In genomic region chr3:138644286-138644951, GRCm38 (mm10) we compare ENCODE assay signal across 8 mouse cellular contexts.
A peak's percentile ranks its signal among the peaks of the same experiment; 100 is the strongest.
DNase-seq lines count a peak whose midpoint lies in the region; ATAC-seq and TF ChIP-seq lines count a peak whose summit lies in the region.

No protein-coding gene starts in this region.

- 5% methylated on average over 19 of the region's 19 CpGs for WGBS in heart, embryonic 15.5 days
- WGBS in midbrain, embryonic 11.5 days, result 1% methylated on average over 19 of the region's 19 CpGs

- peak overlapping the region; percentile 49 for H3K9ac ChIP-seq in heart, embryonic 15.5 days
- peak overlapping the region; percentile 59 for H3K9ac ChIP-seq in midbrain, embryonic 11.5 days (ENCODE audit: low read length)

- H3K4me1 ChIP-seq in heart, embryonic 15.5 days (replicated peaks), result peaks cover 11% of the 10 kb centered on the region
- H3K4me1 ChIP-seq in midbrain, embryonic 11.5 days (ENCODE audit: control insufficient read depth, insufficient read depth, low read length), result peaks cover 9% of the 10 kb centered on the region
- peaks cover 5% of the 10 kb centered on the region for H3K4me1 ChIP-seq in testis, adult 2 months (ENCODE audit: control insufficient read depth, insufficient read depth, low read length)

- DNase-seq in gastrocnemius, postnatal 14 days, result peak; percentile 30
- no peak for DNase-seq in gastrocnemius, postnatal 36 days
- peak; percentile 89 for DNase-seq in brain, embryonic 14.5 days (ENCODE audit: low read depth)
- DNase-seq in left cerebral cortex, adult 2 months (ENCODE audit: extremely low spot score in 1 of 2, low spot score in 2 of 2), result peak; percentile 24 to 26
- DNase-seq in midbrain, embryonic 11.5 days (ENCODE audit: low spot score, missing footprints), result no peak
- DNase-seq in MN1 (ENCODE audit: low spot score), result no peak

- ATAC-seq in heart, embryonic 15.5 days (replicated peaks; ENCODE audit: insufficient number of reproducible peaks, insufficient read depth, low FRiP score, low read depth), result peak; percentile 48; the same call in 1 of the 2 replicates
- ATAC-seq in midbrain, embryonic 11.5 days (ENCODE audit: low FRiP score), result peak; percentile 91

- intact Hi-C loops in gastrocnemius, postnatal 14 days (cut with DNase I; ENCODE audit: low total_unique reads), result loop anchor here (10.0 kb wide), 1 partner anchor 550 kb away; no protein-coding TSS in a partner anchor
- intact Hi-C loops in gastrocnemius, postnatal 36 days (cut with DNase I), result loop anchor here (5.0 kb wide), 1 partner anchor 263 kb away; no protein-coding TSS in a partner anchor
- intact Hi-C loops in left cerebral cortex, adult 2 months (cut with DNase I), result loop anchor here (2.0 to 10.0 kb wide), 3 partner anchors 98 to 550 kb away; partner anchors contain the start of gene Tspan5

- TF ChIP-seq POLR2A in brain, embryonic 14.5 days (IDR thresholded peaks at IDR 0.05; ENCODE audit: borderline replicate concordance, extremely low read depth, insufficient read depth, insufficient read length, poor library complexity, severe bottlenecking), result no peak
- TF ChIP-seq POLR2A in testis, adult 2 months (IDR thresholded peaks at IDR 0.05; ENCODE audit: control insufficient read depth, low read depth, low read length), result no peak

- no peaks in the 10 kb centered on the region; the same call in 1 of the 2 replicates for H3K9me3 ChIP-seq in heart, embryonic 15.5 days (replicated peaks)
- peaks cover 5% of the 10 kb centered on the region; the same call in 1 of the 2 replicates for H3K9me3 ChIP-seq in midbrain, embryonic 11.5 days (ENCODE audit: control insufficient read depth, low read length)

- no peak overlapping the region for H3K27ac ChIP-seq in heart, embryonic 15.5 days
- peak overlapping the region; percentile 64 for H3K27ac ChIP-seq in left cerebral cortex, adult 2 months
- H3K27ac ChIP-seq in midbrain, embryonic 11.5 days (ENCODE audit: low read depth, low read length), result peak overlapping the region; percentile 65
- no peak overlapping the region for H3K27ac ChIP-seq in testis, adult 2 months (ENCODE audit: control insufficient read depth, insufficient read depth, low read depth, low read length)

- H3K4me2 ChIP-seq in heart, embryonic 15.5 days, result peak overlapping the region; percentile 73
- peak overlapping the region; percentile 57 for H3K4me2 ChIP-seq in midbrain, embryonic 11.5 days

- TF ChIP-seq CTCF in brain, embryonic 14.5 days (IDR thresholded peaks at IDR 0.05; ENCODE audit: borderline replicate concordance, extremely low read depth, insufficient read depth, insufficient read length), result no peak
- no peak for TF ChIP-seq CTCF in left cerebral cortex, adult 2 months (IDR thresholded peaks at IDR 0.05)
- TF ChIP-seq CTCF in testis, adult 2 months (IDR thresholded peaks at IDR 0.05; ENCODE audit: control insufficient read depth, insufficient read depth, insufficient replicate concordance, low read depth, low read length), result no peak

- H3K36me3 ChIP-seq in heart, embryonic 15.5 days, result no peaks in the 10 kb centered on the region
- H3K36me3 ChIP-seq in midbrain, embryonic 11.5 days (ENCODE audit: control insufficient read depth, insufficient read depth, low read length), result no peaks in the 10 kb centered on the region
- H3K36me3 ChIP-seq in testis, adult 2 months (ENCODE audit: control insufficient read depth, insufficient read depth, low read length), result no peaks in the 10 kb centered on the region

- H3K27me3 ChIP-seq in heart, embryonic 15.5 days, result no peaks in the 10 kb centered on the region
- H3K27me3 ChIP-seq in midbrain, embryonic 11.5 days (ENCODE audit: control insufficient read depth, insufficient read depth, low read length), result no peaks in the 10 kb centered on the region
- no peaks in the 10 kb centered on the region for H3K27me3 ChIP-seq in testis, adult 2 months (ENCODE audit: control insufficient read depth, insufficient read depth, low read length)

- H3K4me3 ChIP-seq in heart, embryonic 15.5 days, result peak overlapping the region; percentile 42
- H3K4me3 ChIP-seq in left cerebral cortex, adult 2 months, result peak overlapping the region; percentile 13; the same call in 1 of the 2 replicates
- peak overlapping the region; percentile 18; the same call in 1 of the 2 replicates for H3K4me3 ChIP-seq in midbrain, embryonic 11.5 days (ENCODE audit: low read depth, low read length)
- H3K4me3 ChIP-seq in testis, adult 2 months (ENCODE audit: control insufficient read depth, low read depth, low read length), result peak overlapping the region; percentile 7

Comparison
In these comparisons a context has a peak if more than half of its experiments do, and no peak if none do; other contexts are left out.
1. DNase-seq: peak in gastrocnemius, postnatal 14 days (single experiment), brain, embryonic 14.5 days (single experiment) and left cerebral cortex, adult 2 months (2 of 2); none in gastrocnemius, postnatal 36 days (0 of 2), midbrain, embryonic 11.5 days (single experiment) and MN1 (single experiment).
2. H3K27ac ChIP-seq: peak in left cerebral cortex, adult 2 months (single experiment) and midbrain, embryonic 11.5 days (single experiment); none in heart, embryonic 15.5 days (single experiment) and testis, adult 2 months (single experiment).
3. Peak in every context shown above with its lines, with median percentiles within 50 percentile points of each other: H3K4me3 ChIP-seq.